Mouse (Mus musculus): ENCODE results near the gene Cux1.

DNA sequence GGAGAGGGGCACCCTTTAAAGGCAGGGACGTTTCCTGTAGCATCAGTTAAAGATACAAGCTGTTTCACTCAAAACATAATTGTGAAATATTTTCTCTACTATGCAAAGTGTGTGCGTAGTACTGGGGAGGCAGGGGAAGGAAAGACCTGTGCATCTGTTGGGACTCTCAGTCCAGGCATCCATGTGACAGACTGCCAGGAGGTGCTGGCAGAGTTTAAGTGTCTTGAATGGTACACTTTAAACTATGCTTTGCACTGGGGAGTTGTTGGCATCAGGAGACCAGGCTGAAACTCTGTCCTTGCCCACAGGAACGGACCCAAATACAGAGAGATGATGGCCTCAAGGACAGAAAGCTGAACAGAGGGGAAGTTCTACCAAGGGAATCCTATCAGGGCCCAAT is 182.1 kb downstream of the Cux1 start:
- TF ChIP-seq FLI1 (IDR thresholded peaks at IDR 0.05; ENCODE audit: low read length) (no peak), GATA1 (IDR thresholded peaks at IDR 0.05; ENCODE audit: borderline replicate concordance, low read length) (no peak)
